Mouse (Mus musculus) 416B (cell line): ENCODE data around the gene Pbx3.

ENCODE experiments used
- DNase-seq: peaks from one replicate; pipeline ENCODE4 v3.0.0; 2011; ENCODE audit warnings: low read depth

Gene Pbx3

GRCm38 (mm10) chr2:34146431-34146830 is 226.5 kb downstream of the Pbx3 start:
- no peak for DNase-seq

- peak; percentile 88 for DNase-seq
Measured at GRCm38 (mm10) chr2:34139470-34140158, 233.3 kb downstream of the Pbx3 start.

DNA sequence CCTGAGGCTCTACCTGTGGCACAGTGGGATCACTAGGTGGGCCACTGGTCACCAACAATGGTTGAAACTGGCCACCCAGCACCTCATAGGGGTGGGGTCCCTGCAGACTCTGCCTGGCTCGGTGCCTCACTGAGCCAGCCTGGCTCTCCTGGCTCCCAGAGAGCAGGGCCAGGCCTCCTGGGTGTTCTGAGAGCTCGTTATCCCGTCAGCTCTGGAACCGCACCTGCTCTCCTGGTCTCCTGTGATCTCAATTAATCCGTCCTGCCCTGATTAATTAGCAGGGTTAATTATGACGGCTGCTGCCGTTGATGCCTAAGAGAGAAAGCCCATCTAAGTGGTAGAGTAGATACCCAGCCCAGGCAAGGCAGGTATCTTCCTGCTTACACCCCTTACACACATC is 237.6 kb downstream of the Pbx3 start:
- no peak for DNase-seq

GRCm38 (mm10) chr2:34132751-34133150 is 240.2 kb downstream of the Pbx3 start:
- no peak for DNase-seq

DNA sequence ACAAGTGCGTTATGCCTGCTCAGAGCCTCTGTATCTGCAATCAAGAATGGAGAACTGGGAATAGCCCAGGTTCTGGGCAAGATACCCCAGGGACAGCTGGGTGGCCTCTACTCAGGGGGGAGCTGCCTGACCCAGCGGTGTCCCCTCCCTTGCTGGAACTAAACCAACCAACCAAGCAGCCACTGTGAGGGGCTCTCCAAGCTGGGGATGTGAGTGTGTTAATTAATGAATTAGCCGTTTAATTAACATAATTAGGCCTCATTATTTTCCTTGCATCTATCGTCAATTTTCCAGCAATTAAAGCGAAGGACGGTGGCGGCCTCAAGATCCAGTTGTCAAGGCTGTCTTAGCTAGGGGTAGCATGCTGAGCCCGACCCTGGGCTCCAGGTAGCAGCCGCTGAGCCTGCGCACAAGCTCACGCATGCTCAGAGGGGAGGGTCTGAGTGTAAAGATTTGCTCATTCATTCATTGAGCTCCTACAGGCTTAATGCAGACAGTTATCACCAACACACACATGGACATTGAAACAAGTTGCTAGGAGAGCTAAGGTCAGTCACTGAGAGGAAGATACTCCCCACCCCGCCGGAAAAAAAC is 243.2 kb downstream of the Pbx3 start:
- DNase-seq, result no peak

DNA sequence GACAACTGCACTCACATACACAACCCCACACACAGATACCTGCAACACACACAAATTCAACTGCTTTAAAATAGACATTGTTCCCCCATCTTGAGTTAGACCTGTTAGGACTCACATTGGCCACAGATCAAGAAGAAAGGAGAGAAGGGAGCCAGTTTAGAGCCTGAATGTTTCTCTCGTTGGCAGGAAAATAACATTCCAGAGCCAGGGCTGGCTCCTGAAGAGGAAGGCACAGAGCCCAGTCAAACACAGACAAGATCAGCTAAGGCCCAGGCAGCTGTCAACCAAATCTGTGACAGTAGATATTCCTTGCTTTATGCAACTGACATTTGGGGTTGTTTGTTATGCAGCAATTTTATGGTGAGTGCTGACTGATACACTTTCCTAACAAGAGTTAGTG is 245.1 kb downstream of the Pbx3 start:
- DNase-seq, result no peak

GRCm38 (mm10) chr2:34123896-34124295 is 249.0 kb downstream of the Pbx3 start:
- no peak for DNase-seq
